Mouse (Mus musculus): ENCODE measurements around the gene C1qtnf3.

- TF ChIP-seq CTCF (IDR thresholded peaks at IDR 0.05; ENCODE audit: extremely low read depth, insufficient read length, insufficient replicate concordance, low read depth, low read length) (no peak), POLR2A (IDR thresholded peaks at IDR 0.05; ENCODE audit: low read depth, low read length) (no peak)
These were observed 33.6 kb downstream of the C1qtnf3 start for GRCm38 (mm10) chr15:10985756-10986155.
